Mouse (Mus musculus): ENCODE measurements at regions not wholly inside any gene's neighbourhood (a gene's known extent, or its start where the extent isn't known, plus 50 kb on each side); places are given as distances from the start of the nearest gene placed in this dataset.

- DNase-seq: no peak
Observed at GRCm38 (mm10) chr1:78050231-78050630, 146.7 kb downstream of the Pax3 start.

DNA sequence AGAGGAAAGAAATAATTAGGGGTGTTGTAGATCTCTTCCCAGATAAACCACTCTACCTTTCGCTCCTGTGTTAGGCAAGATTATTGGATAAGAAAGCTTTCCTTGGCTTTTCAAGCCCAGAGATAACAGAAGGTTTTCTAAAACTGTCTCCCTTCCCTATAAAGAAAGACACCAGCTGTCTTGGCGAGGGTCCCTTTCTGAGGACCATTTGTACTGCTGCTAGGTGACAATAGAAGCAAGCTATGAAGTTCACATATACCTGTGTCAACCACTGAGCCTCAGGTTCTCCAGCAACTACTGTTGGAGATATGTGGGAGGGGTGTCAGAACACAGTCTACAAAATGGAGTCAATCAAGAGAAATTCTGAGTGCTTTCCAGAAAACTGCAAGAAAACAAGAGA lies 164.6 kb downstream of the Pax3 start:
- DNase-seq: no peak

DNA sequence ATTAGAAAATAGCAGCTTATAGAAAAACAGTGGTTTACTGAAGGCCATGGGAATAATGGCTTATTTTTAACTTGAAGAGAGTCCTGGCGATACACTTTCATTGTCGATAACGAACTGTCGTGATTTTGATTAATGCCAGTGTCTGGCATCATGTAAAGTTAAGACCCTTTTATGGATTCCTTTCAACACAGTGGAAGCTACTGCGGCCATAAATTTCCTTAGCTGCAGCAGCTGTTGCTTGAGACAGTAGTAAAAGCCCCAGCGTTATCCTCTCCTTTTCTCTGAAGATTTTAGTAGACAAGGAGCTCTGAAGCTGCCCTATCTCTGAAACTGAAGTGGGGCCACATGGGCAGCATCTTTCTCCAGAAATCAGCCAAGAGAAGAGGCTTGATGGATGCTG lies 175.2 kb downstream of the Pax3 start:
- no peak for DNase-seq

GRCm38 (mm10) chr1:78021014-78021413 lies 175.9 kb downstream of the Pax3 start:
- no peak for DNase-seq

DNA sequence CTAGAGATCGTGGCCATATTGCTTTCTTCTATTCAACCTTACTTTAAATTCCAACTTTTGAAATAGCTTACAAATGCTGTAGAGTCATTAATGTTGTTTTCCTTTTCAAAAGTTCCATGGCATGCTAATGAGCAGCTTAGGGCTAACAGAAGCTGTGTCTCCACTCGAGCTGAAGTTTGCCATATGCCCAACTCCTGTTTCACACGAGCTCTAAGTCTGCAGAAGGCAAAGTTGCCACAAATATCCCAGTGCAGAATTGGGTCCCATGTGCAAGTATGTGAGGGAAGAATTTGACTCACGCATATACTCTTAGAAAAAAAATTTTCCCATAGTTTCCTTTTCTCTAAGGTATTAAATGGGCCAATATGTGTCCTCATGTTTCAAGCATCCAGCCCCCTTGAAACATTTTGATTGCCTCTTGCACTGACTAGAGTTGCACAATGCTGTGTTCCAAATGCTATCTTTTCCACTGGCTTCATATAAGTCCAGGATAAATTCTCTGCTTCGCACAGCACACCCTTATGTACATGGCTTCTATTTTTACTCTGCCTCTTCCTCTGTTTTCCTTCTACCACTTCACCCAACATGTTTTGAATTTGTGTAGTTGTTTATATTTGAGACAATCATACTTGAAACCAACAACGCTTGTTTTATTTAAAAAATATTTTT lies 178.9 kb downstream of the Pax3 start:
- DNase-seq: no peak

DNA sequence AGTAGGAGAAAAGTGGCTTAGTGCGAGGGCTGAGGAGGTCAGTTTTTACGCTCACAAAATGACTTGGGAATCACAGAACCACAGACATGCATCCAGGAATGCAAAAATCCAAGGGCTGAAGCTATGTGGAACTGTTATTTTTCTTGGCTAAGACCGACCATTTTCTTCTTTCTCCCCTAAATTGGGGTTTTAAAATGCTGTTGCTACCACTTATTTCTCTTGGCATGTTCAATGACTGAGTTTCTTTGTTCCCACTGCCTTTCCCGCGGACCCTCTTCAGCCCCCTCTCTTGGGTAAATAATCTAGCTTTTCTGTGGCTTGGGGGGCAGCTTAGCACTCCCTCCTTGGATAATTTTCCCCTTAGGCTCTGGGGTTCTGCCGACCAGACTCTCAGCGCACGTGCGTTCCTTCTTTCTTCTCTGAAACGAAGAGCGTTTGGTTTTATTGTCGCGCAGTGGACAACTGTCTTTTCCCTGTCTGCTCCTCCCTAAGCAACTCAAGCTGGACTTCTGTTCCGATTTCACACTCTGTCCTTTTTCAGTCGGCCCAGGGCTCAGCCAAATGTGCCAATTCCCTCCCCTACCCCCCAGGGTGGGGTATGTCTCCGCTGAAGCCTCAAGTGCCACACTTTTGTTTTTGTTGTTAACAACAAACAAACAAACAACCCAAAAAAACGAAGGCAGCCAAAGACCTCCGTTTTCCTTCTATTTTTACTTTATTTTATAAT lies 180.2 kb downstream of the Pax3 start:
- no peak for DNase-seq

DNA sequence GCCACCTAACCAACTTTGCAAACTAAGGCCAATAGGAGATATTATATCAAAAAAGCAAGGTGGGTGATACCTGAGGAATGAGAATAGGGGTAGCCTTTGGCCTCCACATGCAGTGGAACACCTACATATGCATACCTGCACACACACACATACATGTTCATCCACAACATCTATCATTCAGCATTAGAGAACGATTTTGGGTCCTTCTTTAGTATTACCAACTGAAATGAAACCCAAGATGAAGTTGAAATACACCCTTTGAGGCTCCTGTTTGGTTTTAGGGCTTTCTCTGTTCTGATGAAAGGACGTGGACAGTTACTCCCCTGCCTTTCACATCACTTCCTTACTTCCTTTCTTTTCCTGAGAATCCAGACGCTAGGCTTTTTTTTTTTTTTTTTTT lies 180.9 kb downstream of the Pax3 start:
- DNase-seq: no peak

DNA sequence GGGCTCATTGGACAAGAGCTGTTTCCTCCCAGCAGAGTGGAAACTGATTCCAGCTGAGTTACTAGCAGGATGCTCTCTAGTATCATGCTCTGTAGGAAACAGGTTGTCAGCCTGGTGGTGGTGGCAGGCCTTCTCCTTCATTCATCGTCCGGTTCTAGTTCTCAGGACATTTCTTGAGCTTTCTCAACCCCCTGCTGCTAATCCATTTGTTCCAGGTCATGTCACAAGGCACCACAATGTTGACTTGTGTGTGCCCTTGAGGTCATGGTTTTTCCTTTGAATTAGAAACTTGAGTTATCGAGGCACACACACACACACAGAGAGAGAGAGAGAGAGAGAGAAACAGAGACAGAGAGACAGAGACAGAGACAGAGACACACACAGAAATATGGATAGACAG lies 183.5 kb downstream of the Pax3 start:
- DNase-seq: no peak

GRCm38 (mm10) chr1:78008811-78009410 lies 188.0 kb downstream of the Pax3 start:
- peak; percentile 26 for DNase-seq

DNA sequence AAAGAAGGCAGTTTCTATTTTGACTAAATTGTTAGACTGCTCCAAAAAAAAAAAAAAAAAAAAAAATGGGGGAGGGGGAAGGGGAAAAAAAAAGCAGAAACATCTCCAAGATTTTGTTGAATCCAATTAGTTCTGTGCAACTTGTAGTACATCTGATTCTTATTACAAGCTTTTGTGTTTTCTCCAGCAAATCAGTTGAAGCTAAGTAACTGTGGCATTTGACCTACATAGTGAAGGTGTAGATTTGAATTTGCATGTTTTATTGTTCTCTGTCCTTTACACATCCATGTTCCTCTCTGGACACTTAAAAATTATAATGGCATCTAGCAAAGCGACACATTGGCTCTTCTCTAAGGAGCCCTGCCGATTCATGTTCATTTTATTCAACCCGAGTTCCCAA lies 192.6 kb downstream of the Pax3 start:
- DNase-seq: no peak

DNA sequence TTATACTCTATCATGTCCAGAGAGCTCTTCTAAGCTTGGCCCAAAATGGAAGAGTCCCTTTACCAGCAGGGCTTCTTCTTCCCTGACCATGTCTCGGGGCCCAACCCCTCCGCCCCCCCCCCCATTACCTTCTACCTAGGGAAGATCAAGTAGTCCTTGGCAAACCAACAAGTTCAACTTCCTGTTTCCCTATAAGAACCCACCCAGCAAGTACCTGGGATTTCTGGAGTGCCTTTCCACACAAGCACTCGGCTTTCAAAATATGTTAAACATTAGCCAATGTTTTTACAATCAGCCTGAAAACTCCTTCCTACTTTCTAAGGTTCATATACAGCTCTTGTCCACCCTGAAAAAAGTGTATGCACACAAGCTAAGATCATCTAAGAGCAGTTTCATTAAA lies 198.2 kb downstream of the Pax3 start:
- DNase-seq: no peak

DNA sequence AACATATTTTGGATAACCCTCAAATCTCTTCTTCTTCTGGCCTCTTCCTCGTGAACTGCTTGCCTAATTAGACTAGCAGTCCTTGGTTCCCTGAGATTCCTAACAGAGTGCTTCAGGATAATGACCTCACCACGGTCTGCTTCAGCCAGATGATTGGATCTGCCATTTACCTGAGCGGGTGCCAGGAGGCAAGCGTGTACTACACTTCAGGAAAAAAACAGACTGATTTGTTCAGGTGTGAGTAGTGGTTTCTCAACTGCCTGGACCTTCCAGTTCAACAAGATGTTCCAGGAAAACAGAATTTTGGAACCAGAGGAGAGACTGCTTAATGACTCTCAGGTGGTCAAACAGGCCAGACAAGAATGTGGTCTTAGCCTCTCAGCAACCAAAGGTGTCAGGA lies 215.4 kb downstream of the Pax3 start:
- no peak for DNase-seq

DNA sequence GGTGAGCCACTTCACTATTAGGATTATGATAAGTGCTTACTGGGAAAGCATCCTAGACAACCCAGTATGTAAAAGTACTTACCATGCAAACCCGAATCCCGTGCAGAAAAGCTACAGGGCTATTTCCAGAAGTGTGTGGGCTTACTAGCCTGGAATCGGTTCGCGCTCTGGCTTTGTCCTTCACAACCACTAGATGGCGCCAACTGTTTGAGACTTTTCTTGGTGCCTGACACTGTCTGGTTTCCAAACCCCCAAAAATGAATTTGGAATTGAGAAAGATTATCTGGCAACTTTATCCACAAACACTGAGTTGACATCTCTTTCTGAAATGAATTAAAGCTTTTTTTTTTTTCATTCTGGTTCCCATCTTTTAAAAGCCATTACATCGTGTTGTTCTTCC lies 218.2 kb downstream of the Pax3 start:
- peak; percentile 26 for DNase-seq

DNA sequence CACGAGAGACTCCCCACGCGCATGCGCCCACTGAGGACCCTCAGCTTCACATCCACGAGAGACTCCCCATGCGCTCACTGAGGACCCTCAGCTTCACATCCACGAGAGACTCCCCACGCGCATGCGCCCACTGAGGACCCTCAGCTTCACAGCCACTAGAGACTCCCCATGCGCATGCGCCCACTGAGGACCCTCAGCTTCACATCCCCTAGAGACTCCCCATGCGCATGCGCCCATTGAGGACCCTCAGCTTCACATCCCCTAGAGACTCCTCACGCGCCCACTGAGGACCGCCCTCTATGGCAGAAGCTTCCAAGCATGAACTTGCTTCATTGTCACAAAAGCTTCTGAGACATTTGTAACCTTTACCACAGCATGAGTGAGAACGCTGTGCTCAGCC lies 221.0 kb downstream of the Pax3 start:
- DNase-seq: no peak

DNA sequence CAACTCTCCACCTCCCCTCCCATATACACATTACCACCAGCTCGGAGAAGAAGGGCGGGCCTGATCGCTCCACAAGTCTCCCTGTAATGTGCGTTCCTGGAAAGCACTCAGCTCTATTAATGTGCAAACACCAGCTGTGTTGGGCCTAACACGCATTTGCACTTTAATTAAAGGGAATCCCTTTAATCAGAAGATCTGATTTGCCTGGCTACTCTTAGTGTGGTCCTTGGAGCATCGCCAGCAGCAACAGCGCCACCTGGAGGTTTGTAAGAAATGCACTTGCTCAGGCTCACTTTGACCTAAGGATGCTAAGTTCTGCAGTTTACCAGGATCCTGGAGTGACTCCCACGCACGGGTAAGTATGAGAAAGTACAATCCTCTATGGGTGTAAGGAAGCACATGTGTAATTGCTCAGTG lies 224.6 kb downstream of the Pax3 start:
- peak; percentile 46 for DNase-seq

DNA sequence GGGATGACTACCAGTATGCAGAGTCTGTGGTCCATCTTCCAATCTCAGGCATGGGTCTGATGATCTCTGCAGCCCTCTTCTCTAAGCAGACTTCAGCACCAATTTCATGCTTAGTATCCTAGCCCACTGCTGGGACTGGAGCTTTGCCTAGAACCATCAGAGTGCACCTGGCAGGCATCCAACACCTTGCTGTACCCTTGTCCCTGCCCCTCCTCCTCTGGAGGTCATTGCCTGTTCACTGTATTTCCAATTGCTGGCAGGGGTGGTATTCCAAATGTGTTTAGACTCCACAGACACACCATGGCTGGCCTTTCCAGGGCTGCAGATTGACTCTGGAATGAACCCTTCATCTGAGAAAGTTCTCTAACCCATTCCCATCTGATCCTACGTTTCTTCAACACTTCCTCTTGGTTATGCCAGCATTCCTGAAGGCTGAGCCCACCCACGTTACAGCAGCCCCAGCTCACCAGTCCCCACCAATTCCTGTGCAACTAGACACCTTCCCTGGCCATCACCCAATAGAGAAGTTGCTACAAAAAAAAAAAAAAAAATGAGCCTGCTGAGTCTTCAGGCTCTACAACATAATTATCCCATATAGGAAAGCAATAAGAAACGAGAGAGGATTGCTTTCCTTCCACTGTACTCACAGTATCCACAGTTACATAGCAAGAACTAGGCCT lies 232.1 kb downstream of the Pax3 start:
- DNase-seq: peak; percentile 18

GRCm38 (mm10) chr1:77959309-77959708 lies 237.6 kb downstream of the Pax3 start:
- DNase-seq: peak; percentile 60

DNA sequence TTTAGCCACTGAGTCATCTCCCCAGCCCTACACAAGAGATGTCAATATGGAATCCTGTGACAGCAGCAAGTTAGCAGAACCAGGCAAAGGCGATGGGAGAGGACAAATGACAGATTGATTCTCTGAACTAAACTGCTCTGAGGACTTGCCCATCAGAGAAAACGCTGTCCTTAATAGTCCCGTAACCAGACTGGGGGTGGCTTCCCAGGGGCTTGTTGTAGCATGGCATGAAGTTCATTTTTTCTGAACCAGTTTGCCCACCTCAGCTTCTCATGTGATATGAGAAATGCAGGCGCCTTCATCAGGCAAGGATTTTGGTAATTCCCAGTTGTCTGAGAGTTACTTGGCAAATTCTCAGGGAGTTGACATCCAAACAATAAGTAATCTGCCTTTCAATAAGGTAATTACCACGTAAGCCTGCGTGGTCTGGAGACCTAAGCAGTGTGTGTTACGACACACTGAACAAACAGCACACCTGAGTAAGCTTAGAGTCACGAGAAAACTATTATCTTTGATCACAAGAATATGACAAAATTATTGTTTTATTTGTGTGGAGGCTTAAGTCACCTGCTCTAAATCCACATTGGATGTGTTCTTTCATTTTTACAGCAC lies 239.7 kb downstream of the Pax3 start:
- DNase-seq: no peak

GRCm38 (mm10) chr1:77947894-77948293 lies 249.0 kb downstream of the Pax3 start:
- DNase-seq: no peak

GRCm38 (mm10) chr1:77944327-77944645 lies 252.6 kb downstream of the Pax3 start:
- DNase-seq: no peak

DNA sequence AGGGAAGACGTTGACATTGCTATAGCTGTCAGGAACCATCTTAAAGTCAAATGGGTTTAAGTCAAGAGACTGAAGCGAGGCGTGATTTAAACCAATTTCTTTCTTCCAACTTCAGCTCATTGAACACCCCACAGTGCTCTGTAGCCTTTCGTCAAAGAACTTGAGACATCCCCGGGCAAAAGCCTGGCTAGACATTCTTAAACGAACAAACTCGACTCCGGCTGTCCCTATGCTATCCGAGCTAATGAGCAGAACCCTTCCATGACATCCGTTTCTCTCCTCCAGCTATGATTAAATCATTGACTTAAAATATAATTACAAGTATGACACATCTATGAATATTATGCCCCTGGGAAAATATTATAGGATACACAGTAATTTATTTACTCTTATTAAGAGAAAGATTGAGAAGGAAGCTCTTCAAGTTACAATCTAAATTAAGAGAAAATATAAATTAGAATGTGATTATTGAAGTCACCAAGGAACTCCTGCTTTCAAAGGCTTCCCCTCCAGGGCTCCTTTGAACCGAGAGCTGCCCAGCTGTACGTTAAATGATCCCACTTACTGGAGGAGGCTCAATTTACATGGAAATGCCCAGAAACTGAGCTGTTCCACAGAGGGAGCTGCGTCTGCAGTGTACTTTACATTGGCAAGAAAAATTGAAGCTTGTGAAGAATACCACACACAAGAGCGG lies 253.2 kb downstream of the Pax3 start:
- DNase-seq: no peak

DNA sequence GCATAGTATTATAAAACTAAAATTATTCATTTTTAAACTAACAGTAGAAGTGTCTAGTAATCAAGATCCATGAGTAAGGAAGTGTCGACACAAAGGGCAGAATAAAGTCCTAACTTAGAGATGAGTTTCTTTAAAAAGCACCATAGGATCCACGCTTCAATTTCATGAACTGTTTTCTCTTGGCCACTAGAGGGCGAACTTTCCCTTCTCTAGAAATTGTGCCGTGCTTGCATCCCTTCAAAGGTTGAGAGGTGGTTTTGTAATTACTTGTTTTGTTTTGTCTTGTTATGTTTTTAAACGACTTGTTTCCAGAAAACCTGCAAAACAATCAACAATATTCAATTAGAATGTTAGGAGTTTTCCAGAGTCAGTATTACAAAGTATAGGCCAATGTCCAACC lies 253.8 kb downstream of the Pax3 start:
- DNase-seq: no peak

All from adrenal gland, adult 8-10 months (tissue).